Mouse (Mus musculus) myocyte (in vitro differentiated cells): Measurements from ENCODE around the gene Trabd2b.

ENCODE experiments used
- MAX ChIP-seq: IDR thresholded peaks from one replicate; pipeline ENCODE4 v1.6.1; 2011; ENCODE audit warnings: low read depth, mild to moderate bottlenecking, control low read depth
- MYOG ChIP-seq, 3 experiments: IDR thresholded peaks; one replicate each; pipeline ENCODE4 v1.6.1; 2011; ENCODE audit warnings: control low read depth in 2 of 3, low read depth in 2 of 3, mild to moderate bottlenecking in 2 of 3; ENCODE audit not compliant: insufficient read length in 2 of 3, control insufficient read depth in 1 of 3, insufficient read depth in 1 of 3
- POLR2A ChIP-seq: IDR thresholded peaks from one replicate; pipeline ENCODE4 v1.6.1; 2011; ENCODE audit warnings: low read depth, mild to moderate bottlenecking, control low read depth, moderate library complexity; ENCODE audit not compliant: insufficient read length
- TCF3 ChIP-seq: IDR thresholded peaks from one replicate; pipeline ENCODE4 v1.6.1; 2011; ENCODE audit warnings: low read depth, control low read depth; ENCODE audit not compliant: insufficient read length

- TF ChIP-seq POLR2A = no peak
- no peak for TF ChIP-seq MYOG (IDR thresholded peaks at IDR 0.05; ENCODE audit: control insufficient read depth in 1 of 3, insufficient read depth in 1 of 3, insufficient read length in 2 of 3, low read depth in 2 of 3)
- no peak for TF ChIP-seq MAX
- no peak for TF ChIP-seq TCF3
Observed at GRCm38 (mm10) chr4:114410026-114410425, 3.5 kb downstream of the Trabd2b start.
